Mouse (Mus musculus): Measurements from ENCODE around the gene 2010005H15Rik.

GRCm38 (mm10) chr16:36209967-36210453 is 11.3 kb upstream of the 2010005H15Rik start, which contains the start of gene Gm5416:
- no peak for TF ChIP-seq POLR2A (IDR thresholded peaks at IDR 0.05; ENCODE audit: borderline replicate concordance, insufficient read depth, low read length)
- TF ChIP-seq CTCF (IDR thresholded peaks at IDR 0.05; ENCODE audit: borderline replicate concordance, insufficient read depth, low read depth, low read length) = no peak
